Mouse (Mus musculus): Measurements from ENCODE around the gene Tsfm.

Gene Tsfm

GRCm38 (mm10) chr10:127041774-127042338 is 11.2 kb upstream of the Tsfm start:
- peak; percentile 90 for DNase-seq (ENCODE audit: low spot score)

- DNase-seq (ENCODE audit: low spot score) = peak; percentile 51
Observed at GRCm38 (mm10) chr10:127041274-127041766, 10.7 kb upstream of the Tsfm start, which contains the start of the genes Mettl1 and Eef1akmt3. Gene Mettl1 (plus strand): TSS chr10:127041414. Gene Eef1akmt3 (minus strand): TSS chr10:127041513.

GRCm38 (mm10) chr10:127040569-127041214 is 10.1 kb upstream of the Tsfm start:
- DNase-seq (ENCODE audit: low spot score) = no peak

GRCm38 (mm10) chr10:127037641-127038040 is 7.0 kb upstream of the Tsfm start:
- no peak for DNase-seq (ENCODE audit: low spot score)

- DNase-seq (ENCODE audit: low spot score) = no peak
Observed at GRCm38 (mm10) chr10:127036273-127036672, 5.6 kb upstream of the Tsfm start.

- no peak for DNase-seq (ENCODE audit: low spot score)
Observed at GRCm38 (mm10) chr10:127033301-127033741, 2.7 kb upstream of the Tsfm start.

- no peak for DNase-seq (ENCODE audit: low spot score)
Observed at GRCm38 (mm10) chr10:127018422-127018821, 12.2 kb downstream of the Tsfm start.

GRCm38 (mm10) chr10:127017071-127017470 is 13.6 kb downstream of the Tsfm start:
- no peak for DNase-seq (ENCODE audit: low spot score)

- DNase-seq (ENCODE audit: low spot score) = no peak
Observed at GRCm38 (mm10) chr10:127016488-127016887, 14.2 kb downstream of the Tsfm start.

- DNase-seq (ENCODE audit: low spot score) = no peak
Observed at GRCm38 (mm10) chr10:127003806-127004205, 26.8 kb downstream of the Tsfm start.

- DNase-seq (ENCODE audit: low spot score) = no peak
Observed at GRCm38 (mm10) chr10:127003334-127003733, 27.3 kb downstream of the Tsfm start.

- no peak for DNase-seq (ENCODE audit: low spot score)
Observed at GRCm38 (mm10) chr10:127002765-127003164, 27.9 kb downstream of the Tsfm start.

- DNase-seq (ENCODE audit: low spot score) = no peak
Observed at GRCm38 (mm10) chr10:127002056-127002455, 28.6 kb downstream of the Tsfm start.

GRCm38 (mm10) chr10:127001297-127001696 is 29.3 kb downstream of the Tsfm start:
- DNase-seq (ENCODE audit: low spot score) = no peak

- DNase-seq (ENCODE audit: low spot score) = no peak
Observed at GRCm38 (mm10) chr10:127000529-127000928, 30.1 kb downstream of the Tsfm start, which contains the start of gene Avil. Gene Avil (plus strand): TSS chr10:127000709.

- no peak for DNase-seq (ENCODE audit: low spot score)
Observed at GRCm38 (mm10) chr10:126997340-126998113, 33.1 kb downstream of the Tsfm start.

GRCm38 (mm10) chr10:126993621-126994020 is 37.0 kb downstream of the Tsfm start:
- DNase-seq (ENCODE audit: low spot score) = no peak

- DNase-seq (ENCODE audit: low spot score) = no peak
Observed at GRCm38 (mm10) chr10:126991676-126992075, 39.0 kb downstream of the Tsfm start.

GRCm38 (mm10) chr10:126990313-126991056 is 40.2 kb downstream of the Tsfm start:
- peak; percentile 65 for DNase-seq (ENCODE audit: low spot score)

- DNase-seq (ENCODE audit: low spot score) = no peak
Observed at GRCm38 (mm10) chr10:126988513-126989165, 42.0 kb downstream of the Tsfm start.
